Mouse (Mus musculus): ENCODE measurements around the gene Plac9a.
"Not testable (repeated sequence)": the region's sequence is repeated elsewhere in the genome, so short reads cannot be mapped to it uniquely, and the experiment has no call there.

DNA sequence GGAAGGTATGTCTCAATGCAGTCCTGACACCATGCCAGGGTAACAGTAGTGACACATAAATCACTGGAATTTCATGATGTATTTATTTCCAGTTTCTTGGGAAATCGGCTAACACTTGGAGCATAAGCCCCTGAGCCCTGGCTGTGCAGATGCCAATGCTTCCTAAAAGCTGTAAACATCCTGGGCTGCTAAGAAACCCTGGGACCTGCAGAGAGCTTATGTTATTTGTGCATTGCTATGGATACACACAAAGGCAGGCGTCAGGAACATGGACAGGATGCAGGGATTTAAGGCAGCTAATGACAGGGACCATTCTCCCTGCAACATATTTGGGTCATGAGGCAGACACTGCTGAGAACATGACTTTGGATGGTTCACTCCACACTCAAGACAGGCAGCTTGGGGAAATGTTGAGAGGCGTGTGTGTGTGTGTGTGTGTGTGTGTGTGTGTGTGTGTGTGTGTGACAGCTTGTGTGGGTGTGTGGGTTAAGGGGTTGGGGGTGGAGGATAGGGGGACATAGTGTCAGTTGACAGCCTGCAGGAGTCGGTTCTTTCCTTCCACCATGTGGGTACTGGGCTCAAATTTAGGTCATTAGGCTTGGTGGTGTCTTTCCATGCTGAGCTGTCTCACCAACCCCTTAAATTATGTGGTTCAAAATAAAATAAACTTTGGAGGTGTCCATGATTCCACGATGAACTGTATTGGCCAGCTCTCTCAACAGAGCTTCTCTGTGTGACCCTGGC lies 15.7 kb upstream of the Plac9a start:
- TF ChIP-seq POLR2A (IDR thresholded peaks at IDR 0.05; ENCODE audit: control insufficient read depth, extremely low read depth, insufficient read depth, low read length, poor library complexity); CTCF (IDR thresholded peaks at IDR 0.05; ENCODE audit: borderline replicate concordance, control insufficient read depth, extremely low read depth, insufficient read depth, low read length, poor library complexity): not testable (repeated sequence)

Measured in thymus, adult 2 months (tissue).